Mouse (Mus musculus) hindbrain, embryonic 14.5 days (tissue): Measurements from ENCODE around the gene Nckap5l. TPM values are rescaled to one million over a fixed set of nuclear protein-coding genes. Genes with fewer than 3 reads are reported as not detected.

Experiments used
- ATAC-seq: fragments of 200-750 bp; cut with Nextera tagmentation; 2 replicates; pipeline ENCODE4 v1.8.0; 2017; ENCODE audit warnings: moderate number of reproducible peaks, mild to moderate bottlenecking, moderate TSS enrichment, moderate library complexity; ENCODE audit not compliant: low FRiP score
- DNase-seq: peaks from one replicate; pipeline ENCODE4 v3.0.0-alpha.2; 2015; ENCODE audit warnings: low spot score
- H3K27ac ChIP-seq: fragments of 300-500 bp; sonication (generic); 2 replicates; pipeline ENCODE4 v1.5.1; 2014; ENCODE audit warnings: mild to moderate bottlenecking, moderate library complexity
- H3K27me3 ChIP-seq: fragments of 300-500 bp; sonication (generic); 2 replicates; pipeline ENCODE4 v1.6.1; 2014; ENCODE audit warnings: mild to moderate bottlenecking, low read length, mixed read lengths; ENCODE audit not compliant: control insufficient read depth, insufficient read depth
- H3K36me3 ChIP-seq: fragments of 300-500 bp; sonication (generic); replicated peaks from 2 replicates; pipeline ENCODE4 v1.6.1; 2014; ENCODE audit not compliant: control insufficient read depth, insufficient read depth
- H3K4me1 ChIP-seq: fragments of 300-500 bp; sonication (generic); replicated peaks from 2 replicates; pipeline ENCODE4 v1.6.1; 2014; ENCODE audit warnings: antibody characterized with exemption, low read length, mixed read lengths; ENCODE audit not compliant: control insufficient read depth, insufficient read depth
- H3K4me2 ChIP-seq: fragments of 300-500 bp; sonication (generic); replicated peaks from 2 replicates; pipeline ENCODE4 v1.6.1; 2014; ENCODE audit warnings: mild to moderate bottlenecking, moderate library complexity
- H3K4me3 ChIP-seq: fragments of 300-500 bp; sonication (generic); replicated peaks from 2 replicates; pipeline ENCODE4 v1.5.1; 2014; ENCODE audit warnings: mild to moderate bottlenecking, low read length
- H3K9ac ChIP-seq: fragments of 300-500 bp; sonication (generic); 2 replicates; pipeline ENCODE4 v1.6.1; 2014
- H3K9me3 ChIP-seq: fragments of 300-500 bp; sonication (generic); 2 replicates; pipeline ENCODE4 v1.6.1; 2016; ENCODE audit warnings: low read length; ENCODE audit not compliant: control insufficient read depth
- WGBS: fragments of 180-500 bp; shearing (Covaris S2); extraction: QIAGEN DNeasy Blood & Tissue Kit; methylation state at CpG from one replicate; pipeline ENCODE4 v1.1.7; 2014; 5-methylcytosine and 5-hydroxymethylcytosine counted together
- polyA plus RNA-seq: library from polyadenylated mRNA; unstranded; fragments of >200 nt; fragmentation: Nextera tagmentation; extraction: Ambion mirVana; gene quantifications from 2 replicates; pipeline ENCODE4 v1.2.1, GENCODE M21; 2014

The Nckap5l gene
- polyA plus RNA-seq, 1 experiment from 2014 or later = 19.3 TPM

GRCm38 (mm10) chr15:99470971-99471676, 13.6 kb upstream of the Nckap5l start:
- Histone ChIP-seq H3K4me1 (peaks cover 8% of the 10 kb centered on the region), H3K27me3 (no peaks in the 10 kb centered on the region), H3K36me3 (no peaks in the 10 kb centered on the region), H3K9ac (no peak overlapping the region), H3K4me2 (peak overlapping the region; percentile 22), H3K9me3 (no peaks in the 10 kb centered on the region), H3K4me3 (no peak overlapping the region), H3K27ac (peak overlapping the region; percentile 45; the same call in 1 of the 2 replicates)
- WGBS = 61% methylated on average over 17 of the region's 17 CpGs
- DNase-seq (peak; percentile 77), ATAC-seq (no peak)

GRCm38 (mm10) chr15:99470224-99470761, 12.7 kb upstream of the Nckap5l start:
- no peaks in the 10 kb centered on the region for H3K36me3 ChIP-seq
- no peak overlapping the region for H3K27ac ChIP-seq
- no peak for ATAC-seq
- peaks cover 8% of the 10 kb centered on the region for H3K4me1 ChIP-seq
- H3K9ac ChIP-seq = no peak overlapping the region
- H3K27me3 ChIP-seq = no peaks in the 10 kb centered on the region
- H3K4me2 ChIP-seq = no peak overlapping the region
- no peaks in the 10 kb centered on the region for H3K9me3 ChIP-seq
- no peak overlapping the region for H3K4me3 ChIP-seq
- WGBS = 90% methylated on average over 31 of the region's 31 CpGs
- DNase-seq = no peak

- H3K36me3 ChIP-seq = no peaks in the 10 kb centered on the region
- WGBS = 90% methylated on average over 4 of the region's 4 CpGs
- no peak overlapping the region for H3K27ac ChIP-seq
- DNase-seq (no peak), ATAC-seq (no peak)
- no peaks in the 10 kb centered on the region for H3K9me3 ChIP-seq
- H3K4me2 ChIP-seq = no peak overlapping the region
- H3K4me1 ChIP-seq = peaks cover 5% of the 10 kb centered on the region
- H3K27me3 ChIP-seq = no peaks in the 10 kb centered on the region
- H3K9ac ChIP-seq = no peak overlapping the region
- no peak overlapping the region for H3K4me3 ChIP-seq
These were observed 12.2 kb upstream of the Nckap5l start for GRCm38 (mm10) chr15:99469736-99470135.

DNA sequence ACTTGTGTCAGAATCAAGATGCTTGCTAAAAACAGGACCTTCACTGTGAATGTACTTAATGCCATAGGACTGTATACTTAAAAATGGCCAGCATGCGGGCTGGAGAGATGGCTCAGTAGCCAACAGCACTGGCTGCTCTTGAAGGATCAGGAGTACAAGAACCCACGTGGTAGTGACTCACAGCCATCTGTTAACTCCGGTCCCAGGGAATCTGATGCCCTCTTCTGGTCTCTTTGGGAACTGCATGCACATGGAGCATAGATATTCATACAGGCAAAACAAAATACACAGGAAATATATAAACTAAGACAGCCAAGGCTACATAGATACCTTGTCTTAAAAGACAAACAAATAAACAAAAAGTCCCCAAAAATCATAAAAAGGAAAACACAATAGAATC, 11.5 kb upstream of the Nckap5l start:
- no peaks in the 10 kb centered on the region for H3K27me3 ChIP-seq
- H3K4me1 ChIP-seq = peaks cover 5% of the 10 kb centered on the region
- no peak overlapping the region for H3K4me2 ChIP-seq
- no peaks in the 10 kb centered on the region for H3K36me3 ChIP-seq
- DNase-seq = peak; percentile 67
- 40% methylated on average over 3 of the region's 3 CpGs for WGBS
- no peak overlapping the region for H3K9ac ChIP-seq
- no peak overlapping the region for H3K4me3 ChIP-seq
- H3K27ac ChIP-seq = no peak overlapping the region
- no peak for ATAC-seq
- H3K9me3 ChIP-seq = no peaks in the 10 kb centered on the region

GRCm38 (mm10) chr15:99463194-99463593, 5.6 kb upstream of the Nckap5l start:
- Histone ChIP-seq H3K9ac (no peak overlapping the region), H3K4me2 (no peak overlapping the region), H3K27me3 (no peaks in the 10 kb centered on the region), H3K9me3 (no peaks in the 10 kb centered on the region), H3K4me3 (no peak overlapping the region), H3K36me3 (no peaks in the 10 kb centered on the region), H3K27ac (no peak overlapping the region), H3K4me1 (peaks cover 6% of the 10 kb centered on the region; the same call in 1 of the 2 replicates)
- 81% methylated on average over 13 of the region's 13 CpGs for WGBS
- DNase-seq (no peak), ATAC-seq (no peak)

DNA sequence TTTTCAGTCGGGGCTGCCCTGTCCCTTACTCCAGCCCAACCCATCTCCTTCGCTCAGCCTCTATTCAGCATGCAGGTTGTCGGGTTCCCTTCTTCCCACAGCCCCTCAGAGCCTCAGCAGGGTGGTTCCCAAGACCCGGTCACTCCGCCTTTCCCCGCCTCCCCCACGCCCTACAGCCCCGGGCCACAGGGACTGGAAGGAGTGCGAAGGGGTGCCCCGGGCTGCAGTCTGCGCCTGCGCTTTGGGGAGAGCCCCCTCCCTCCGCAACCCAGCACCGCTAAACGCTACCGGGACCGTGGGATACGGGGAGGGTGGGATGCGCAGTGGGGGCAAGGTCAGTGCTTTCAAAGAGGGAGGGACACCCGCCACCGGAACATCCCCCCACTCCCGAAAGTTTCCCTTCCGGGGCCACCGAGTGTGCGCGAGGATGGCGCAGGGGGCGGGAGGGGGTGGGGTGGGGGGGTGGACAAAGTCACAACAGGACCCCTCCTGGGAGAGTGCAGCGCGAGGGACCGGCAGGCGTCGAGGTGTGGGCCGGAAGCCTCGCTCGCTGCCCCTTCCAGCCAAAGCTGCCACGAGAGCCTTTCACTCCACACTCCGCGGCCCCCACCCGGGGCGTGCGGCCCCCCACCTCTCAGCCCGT, 464 bp downstream of the Nckap5l start:
- ATAC-seq = peak; percentile 74
- 2% methylated on average over 32 of the region's 43 CpGs for WGBS
- peak overlapping the region; percentile 80 for H3K4me3 ChIP-seq
- H3K36me3 ChIP-seq = peaks cover 6% of the 10 kb centered on the region; the same call in 1 of the 2 replicates
- peak overlapping the region; percentile 91 for H3K27ac ChIP-seq
- H3K4me1 ChIP-seq = peaks cover 45% of the 10 kb centered on the region
- peak; percentile 56 for DNase-seq
- peak overlapping the region; percentile 76 for H3K4me2 ChIP-seq
- peak overlapping the region; percentile 81 for H3K9ac ChIP-seq
- H3K27me3 ChIP-seq = no peaks in the 10 kb centered on the region
- no peaks in the 10 kb centered on the region for H3K9me3 ChIP-seq

GRCm38 (mm10) chr15:99456338-99456962, 1.1 kb downstream of the Nckap5l start:
- H3K9ac ChIP-seq = peak overlapping the region; percentile 81
- no peak for ATAC-seq
- H3K4me1 ChIP-seq = peaks cover 45% of the 10 kb centered on the region
- H3K4me2 ChIP-seq = peak overlapping the region; percentile 76
- H3K36me3 ChIP-seq = peaks cover 6% of the 10 kb centered on the region; the same call in 1 of the 2 replicates
- peak overlapping the region; percentile 91 for H3K27ac ChIP-seq
- H3K9me3 ChIP-seq = no peaks in the 10 kb centered on the region
- whole genome bisulfite sequencing = 9% methylated on average over 7 of the region's 7 CpGs
- no peaks in the 10 kb centered on the region for H3K27me3 ChIP-seq
- peak overlapping the region; percentile 80 for H3K4me3 ChIP-seq
- DNase-seq = no peak

DNA sequence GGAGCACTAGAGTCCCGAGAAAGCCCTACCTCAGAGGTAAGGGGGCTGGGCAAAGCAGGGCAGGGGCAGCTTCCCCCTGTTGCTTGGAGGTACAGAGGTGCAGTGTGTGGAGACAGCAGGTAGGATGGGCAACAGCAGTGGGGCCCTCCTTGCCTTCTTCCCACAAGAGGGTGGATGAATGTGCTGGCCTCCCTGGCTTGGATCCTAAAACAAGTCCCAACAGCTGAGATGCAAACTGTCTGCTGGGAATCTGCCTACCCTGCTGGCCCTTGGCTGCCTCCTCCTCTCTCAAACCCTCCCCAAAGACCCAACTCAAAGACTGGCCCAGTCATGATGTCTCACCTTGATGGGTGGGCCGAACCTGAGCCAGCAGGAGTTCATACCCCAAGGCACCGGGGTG, 2.1 kb downstream of the Nckap5l start:
- Histone ChIP-seq H3K9me3 (no peaks in the 10 kb centered on the region), H3K4me1 (peaks cover 45% of the 10 kb centered on the region), H3K36me3 (peaks cover 6% of the 10 kb centered on the region; the same call in 1 of the 2 replicates), H3K9ac (no peak overlapping the region), H3K4me3 (no peak overlapping the region), H3K4me2 (peak overlapping the region; percentile 76), H3K27me3 (no peaks in the 10 kb centered on the region), H3K27ac (no peak overlapping the region)
- WGBS = 83% methylated on average over 3 of the region's 3 CpGs
- ATAC-seq (no peak), DNase-seq (no peak)

DNA sequence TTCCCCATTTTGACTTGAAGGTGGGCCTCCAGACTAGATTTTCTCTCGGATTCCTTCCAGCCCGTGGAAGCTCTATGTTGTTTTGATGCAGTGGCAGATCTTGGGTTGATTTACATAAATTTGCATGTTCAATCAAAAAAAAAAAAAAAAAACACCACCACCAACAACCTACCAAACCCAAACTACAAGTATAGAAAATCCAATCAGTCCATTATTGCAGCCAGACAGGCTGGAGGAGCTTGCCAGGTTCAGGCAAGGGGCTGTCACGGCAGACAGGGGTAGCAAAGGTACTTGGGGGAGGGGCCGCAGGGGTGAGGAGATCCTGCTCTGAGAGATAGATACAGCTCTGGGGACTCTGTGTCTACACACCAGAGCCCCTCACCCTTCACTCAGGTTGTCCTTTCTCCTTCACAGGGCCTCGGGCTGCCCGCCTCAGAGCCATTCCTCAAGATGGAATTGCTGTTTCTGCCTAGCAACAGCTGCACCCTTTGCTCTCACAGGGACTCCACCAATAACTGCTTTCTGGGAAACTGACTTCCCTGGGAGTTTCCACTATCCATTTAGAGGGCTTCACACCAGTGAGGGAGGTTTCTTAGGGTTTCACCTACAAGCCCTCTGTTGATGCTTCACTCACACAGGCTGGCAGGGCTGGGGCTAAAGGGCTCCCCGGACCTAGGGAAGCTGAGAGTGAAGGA, 2.8 kb downstream of the Nckap5l start:
- H3K27me3 ChIP-seq = no peaks in the 10 kb centered on the region
- no peaks in the 10 kb centered on the region for H3K9me3 ChIP-seq
- peaks cover 45% of the 10 kb centered on the region for H3K4me1 ChIP-seq
- peaks cover 11% of the 10 kb centered on the region for H3K36me3 ChIP-seq
- peak overlapping the region; percentile 76 for H3K4me2 ChIP-seq
- ATAC-seq (no peak), DNase-seq (no peak)
- H3K4me3 ChIP-seq = no peak overlapping the region
- H3K9ac ChIP-seq = no peak overlapping the region
- no peak overlapping the region for H3K27ac ChIP-seq
- 64% methylated on average over 7 of the region's 7 CpGs for WGBS
